Comparison of ENCODE assay signal across 9 mouse cellular contexts in the genomic region with DNA sequence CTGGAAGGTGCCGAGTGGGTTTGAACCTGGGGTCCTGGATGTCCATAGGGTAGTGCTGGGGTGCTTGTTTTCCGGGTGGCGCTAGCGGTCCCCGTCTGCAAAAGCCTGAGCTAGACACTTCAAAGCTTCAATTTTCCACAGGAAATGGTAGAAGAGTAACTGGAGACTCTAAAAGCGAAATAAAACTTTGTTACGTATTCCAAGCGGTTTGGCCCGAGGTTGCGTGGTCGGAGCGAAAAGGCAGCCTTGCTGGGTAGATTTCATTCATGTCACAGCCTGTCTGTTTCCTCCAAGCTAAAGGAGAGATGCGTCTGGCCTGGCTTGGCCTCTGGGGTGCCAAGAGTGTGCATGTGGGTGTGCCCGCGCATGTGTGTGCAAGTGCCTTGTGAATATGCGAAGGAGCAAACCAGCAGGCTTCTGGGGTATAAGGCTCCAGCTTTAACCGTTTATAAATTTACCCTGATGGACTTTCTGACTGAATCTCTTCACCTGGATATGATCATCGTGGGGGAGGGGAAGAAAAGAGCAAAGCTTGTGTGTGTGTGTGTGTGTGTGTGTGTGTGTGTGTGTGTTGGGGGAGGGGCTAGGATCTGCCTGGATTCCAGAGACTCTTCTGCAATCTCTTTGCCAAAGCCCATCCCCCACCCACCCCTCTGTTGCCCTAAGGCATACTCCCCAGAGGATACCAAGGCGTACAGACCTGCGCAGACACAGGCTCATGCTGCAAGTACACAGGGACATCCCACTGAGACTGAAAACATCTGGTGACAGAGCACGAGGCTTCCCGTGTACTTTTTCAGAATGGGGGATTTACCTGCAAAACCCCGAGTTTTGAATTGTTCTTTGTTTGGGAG. TPM values are rescaled to one million over a fixed set of nuclear protein-coding genes. Genes with fewer than 3 reads are reported as not detected.
DNase-seq lines count a peak whose midpoint lies in the region; ATAC-seq and TF ChIP-seq lines count a peak whose summit lies in the region.
"Had no signal": no experiment of that assay in that cellular context is flagged by ENCODE, and none has a peak within 500 bp of the region (broad histone marks: within the 10 kb centered on the region; RNA-seq: fewer than 3 reads in every experiment).

No protein-coding gene starts in this region.

- no peaks in the 10 kb centered on the region for H3K36me3 ChIP-seq in hindbrain, embryonic 11.5 days (ENCODE audit: control insufficient read depth, insufficient read depth, low read length)
- no peaks in the 10 kb centered on the region for H3K36me3 ChIP-seq in neural tube, embryonic 12.5 days
- H3K36me3 ChIP-seq: liver, embryonic 13.5 days had no signal

- peaks cover 3% of the 10 kb centered on the region; the same call in 1 of the 2 replicates for H3K4me1 ChIP-seq in hindbrain, embryonic 11.5 days (replicated peaks; ENCODE audit: control insufficient read depth, insufficient read depth, low read length)
- H3K4me1 ChIP-seq in neural tube, embryonic 12.5 days, result peaks cover 28% of the 10 kb centered on the region

- H3K4me2 ChIP-seq in hindbrain, embryonic 11.5 days (replicated peaks; ENCODE audit: low read depth, low read length), result peak overlapping the region; percentile 99
- H3K4me2 ChIP-seq in neural tube, embryonic 12.5 days (replicated peaks), result peak overlapping the region; percentile 100

- no peak for TF ChIP-seq POLR2A in brain, embryonic 14.5 days (IDR thresholded peaks at IDR 0.05; ENCODE audit: borderline replicate concordance, extremely low read depth, insufficient read depth, insufficient read length, poor library complexity, severe bottlenecking)

- H3K27ac ChIP-seq in hindbrain, embryonic 11.5 days (ENCODE audit: low read depth, low read length), result no peak overlapping the region
- no peak overlapping the region for H3K27ac ChIP-seq in neural tube, embryonic 12.5 days
- H3K27ac ChIP-seq: liver, embryonic 13.5 days had no signal

- H3K9me3 ChIP-seq in hindbrain, embryonic 11.5 days (ENCODE audit: control insufficient read depth, low read length), result no peaks in the 10 kb centered on the region
- H3K9me3 ChIP-seq in neural tube, embryonic 12.5 days, result no peaks in the 10 kb centered on the region
- H3K9me3 ChIP-seq: liver, embryonic 13.5 days had no signal

- H3K4me3 ChIP-seq in hindbrain, embryonic 11.5 days (ENCODE audit: low read depth, low read length), result peak overlapping the region; percentile 49
- peak overlapping the region; percentile 63; the same call in 1 of the 2 replicates for H3K4me3 ChIP-seq in neural tube, embryonic 12.5 days
- H3K4me3 ChIP-seq: liver, embryonic 13.5 days had no signal

- TF ChIP-seq CTCF in brain, embryonic 14.5 days (IDR thresholded peaks at IDR 0.05; ENCODE audit: borderline replicate concordance, extremely low read depth, insufficient read depth, insufficient read length), result no peak

- no peak for ATAC-seq in hindbrain, embryonic 11.5 days (ENCODE audit: low FRiP score)
- no peak for ATAC-seq in neural tube, embryonic 12.5 days (ENCODE audit: low FRiP score, low read depth)

- WGBS in hindbrain, embryonic 11.5 days, result 44% methylated on average over 23 of the region's 23 CpGs
- WGBS in neural tube, embryonic 12.5 days, result 47% methylated on average over 23 of the region's 23 CpGs

- intact Hi-C loops in left cerebral cortex, postnatal 4 days (cut with DNase I), result loop anchor here (5.0 to 10.0 kb wide), 4 partner anchors 172 to 265 kb away; no protein-coding TSS in a partner anchor
- intact Hi-C loops in left cerebral cortex, postnatal 10 days (cut with DNase I), result loop anchor here (5.0 to 10.0 kb wide), 2 partner anchors 167 to 235 kb away; no protein-coding TSS in a partner anchor

- H3K27me3 ChIP-seq in hindbrain, embryonic 11.5 days (ENCODE audit: control insufficient read depth, insufficient read depth, low read length), result peaks cover 2% of the 10 kb centered on the region; the same call in 1 of the 2 replicates
- peaks cover 12% of the 10 kb centered on the region for H3K27me3 ChIP-seq in neural tube, embryonic 12.5 days (replicated peaks)

- peak; percentile 41 for DNase-seq in left cerebral cortex, postnatal 4 days
- DNase-seq in left cerebral cortex, postnatal 10 days (ENCODE audit: extremely low spot score in 1 of 2, low spot score in 2 of 2), result no peak
- DNase-seq in brain, embryonic 14.5 days (ENCODE audit: low read depth), result peak; percentile 46
- peak; percentile 41 for DNase-seq in hindbrain, embryonic 11.5 days (ENCODE audit: low spot score)
- DNase-seq in frontal cortex, postnatal 25 days (ENCODE audit: low spot score in 2 of 2), result no peak
- DNase-seq in lung, postnatal 25 days (ENCODE audit: low spot score), result no peak
- DNase-seq in spleen, postnatal 36 days (ENCODE audit: low spot score in 2 of 2), result no peak
- DNase-seq: liver, embryonic 13.5 days had no signal

- H3K9ac ChIP-seq in hindbrain, embryonic 11.5 days (ENCODE audit: low read depth, low read length), result no peak overlapping the region
- H3K9ac ChIP-seq in neural tube, embryonic 12.5 days, result no peak overlapping the region
- H3K9ac ChIP-seq: liver, embryonic 13.5 days had no signal

RNA-seq across cellular contexts. Expression of a gene that starts 2.9 kb away (rescaled TPM):
- total RNA-seq in left cerebral cortex, postnatal 4 days (2021), result 10 to 100 TPM; 25.4 to 29.7 TPM
- 10 to 100 TPM; 26.7 to 31.2 TPM for total RNA-seq in left cerebral cortex, postnatal 10 days (2021)
- 16.4 and 24.5 TPM in 2 replicates for polyA plus RNA-seq in brain, embryonic 14.5 days (2012; rRNA removed)
- polyA plus RNA-seq in hindbrain, embryonic 11.5 days (2014; fragmentation: Nextera tagmentation; extraction: Ambion mirVana), result 8.2 and 8.3 TPM in 2 replicates
- polyA plus RNA-seq in neural tube, embryonic 12.5 days (2016; fragmentation: Nextera tagmentation; extraction: Ambion mirVana), result 9.8 and 10.8 TPM in 2 replicates

Comparison
In these comparisons a context has a peak if more than half of its experiments do, and no peak if none do; other contexts are left out.
1. DNase-seq: peak in left cerebral cortex, postnatal 4 days (single experiment), brain, embryonic 14.5 days (single experiment) and hindbrain, embryonic 11.5 days (single experiment); none in left cerebral cortex, postnatal 10 days (0 of 2), frontal cortex, postnatal 25 days (0 of 2), lung, postnatal 25 days (single experiment) and spleen, postnatal 36 days (0 of 2).